Mouse (Mus musculus) intestine, embryonic 15.5 days (tissue): ENCODE measurements at regions not wholly inside any gene's neighbourhood (a gene's known extent, or its start where the extent isn't known, plus 50 kb on each side); places are given as distances from the start of the nearest gene placed in this dataset.
A peak's percentile ranks its signal among the peaks of the same experiment; 100 is the strongest.

Experiments
- ATAC-seq: fragments of 200-750 bp; cut with Nextera tagmentation; 2 replicates; pipeline ENCODE4 v1.8.0; 2017; ENCODE audit warnings: moderate TSS enrichment, moderate library complexity
- H3K27ac ChIP-seq: fragments of 300-500 bp; sonication (generic); 2 replicates; pipeline ENCODE4 v1.5.1; 2015; ENCODE audit warnings: mild to moderate bottlenecking, inconsistent platforms
- H3K27me3 ChIP-seq: fragments of 300-500 bp; sonication (generic); replicated peaks from 2 replicates; pipeline ENCODE4 v1.6.1; 2015; ENCODE audit warnings: inconsistent platforms
- H3K36me3 ChIP-seq: fragments of 300-500 bp; sonication (generic); 2 replicates; pipeline ENCODE4 v1.6.1; 2015; ENCODE audit warnings: inconsistent platforms
- H3K4me1 ChIP-seq: fragments of 300-500 bp; sonication (generic); replicated peaks from 2 replicates; pipeline ENCODE4 v1.6.1; 2015; ENCODE audit warnings: inconsistent platforms
- H3K4me2 ChIP-seq: fragments of 300-500 bp; sonication (generic); replicated peaks from 2 replicates; pipeline ENCODE4 v1.6.1; 2015; ENCODE audit warnings: mild to moderate bottlenecking, inconsistent platforms
- H3K4me3 ChIP-seq: fragments of 300-500 bp; sonication (generic); replicated peaks from 2 replicates; pipeline ENCODE4 v1.5.1; 2015; ENCODE audit warnings: inconsistent platforms
- H3K9ac ChIP-seq: fragments of 300-500 bp; sonication (generic); 2 replicates; pipeline ENCODE4 v1.6.1; 2015; ENCODE audit warnings: inconsistent platforms
- H3K9me3 ChIP-seq: fragments of 300-500 bp; sonication (generic); 2 replicates; pipeline ENCODE4 v1.6.1; 2016; ENCODE audit warnings: inconsistent platforms
- WGBS: fragments of 180-500 bp; shearing (Covaris S2); methylation state at CpG from one replicate; pipeline ENCODE4 v1.1.7; 2015; 5-methylcytosine and 5-hydroxymethylcytosine counted together

DNA sequence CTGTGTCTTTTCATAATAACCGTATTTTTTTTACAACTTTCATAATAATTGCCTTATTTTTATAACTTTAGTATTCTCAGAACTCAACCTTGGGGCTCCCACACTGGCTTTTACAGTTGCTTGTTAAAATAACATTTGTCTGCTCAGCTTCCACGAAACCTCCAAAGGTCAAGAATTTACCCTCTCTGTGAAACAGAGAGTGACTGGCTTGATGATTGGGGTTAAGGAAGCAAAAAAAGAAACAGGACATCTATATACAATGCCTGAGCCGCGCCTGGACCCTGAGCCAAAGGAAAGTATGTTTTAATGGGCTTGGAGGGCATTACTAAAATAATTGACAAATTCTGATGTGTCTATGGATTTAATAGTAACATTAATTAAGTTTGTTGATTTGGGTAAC, 160.0 kb upstream of the Noct start:
- Histone ChIP-seq H3K27me3 (no peaks in the 10 kb centered on the region), H3K4me2 (no peak overlapping the region), H3K27ac (no peak overlapping the region), H3K36me3 (no peaks in the 10 kb centered on the region), H3K9me3 (no peaks in the 10 kb centered on the region), H3K9ac (no peak overlapping the region), H3K4me1 (peaks cover 4% of the 10 kb centered on the region), H3K4me3 (no peak overlapping the region)
- WGBS: 45% methylated on average over 4 of the region's 4 CpGs
- ATAC-seq: no peak

DNA sequence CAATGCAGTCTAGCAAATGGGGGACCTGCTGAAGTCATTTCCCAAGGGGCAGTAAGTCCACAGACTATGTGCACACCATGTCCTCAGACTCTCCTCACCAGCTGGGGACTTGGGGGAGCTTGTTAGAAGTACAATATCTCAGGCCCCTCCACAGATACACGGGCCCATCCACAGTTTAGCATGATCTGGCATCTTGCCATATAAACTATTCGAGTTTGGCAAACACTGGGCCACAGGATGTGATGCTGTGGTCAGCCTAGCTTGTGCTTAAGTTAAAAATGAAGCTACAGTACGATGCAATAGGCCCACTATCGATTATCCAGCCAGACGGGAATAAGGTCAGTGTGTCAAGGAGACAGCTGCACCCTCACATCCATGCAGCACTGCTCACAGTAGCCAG, 157.9 kb upstream of the Noct start:
- WGBS: 31% methylated on average over 5 of the region's 5 CpGs
- no peak overlapping the region for H3K9ac ChIP-seq
- no peak overlapping the region for H3K27ac ChIP-seq
- no peaks in the 10 kb centered on the region for H3K27me3 ChIP-seq
- no peaks in the 10 kb centered on the region for H3K9me3 ChIP-seq
- no peak overlapping the region for H3K4me2 ChIP-seq
- no peaks in the 10 kb centered on the region for H3K36me3 ChIP-seq
- no peak for ATAC-seq
- no peak overlapping the region for H3K4me3 ChIP-seq
- H3K4me1 ChIP-seq: peaks cover 4% of the 10 kb centered on the region

DNA sequence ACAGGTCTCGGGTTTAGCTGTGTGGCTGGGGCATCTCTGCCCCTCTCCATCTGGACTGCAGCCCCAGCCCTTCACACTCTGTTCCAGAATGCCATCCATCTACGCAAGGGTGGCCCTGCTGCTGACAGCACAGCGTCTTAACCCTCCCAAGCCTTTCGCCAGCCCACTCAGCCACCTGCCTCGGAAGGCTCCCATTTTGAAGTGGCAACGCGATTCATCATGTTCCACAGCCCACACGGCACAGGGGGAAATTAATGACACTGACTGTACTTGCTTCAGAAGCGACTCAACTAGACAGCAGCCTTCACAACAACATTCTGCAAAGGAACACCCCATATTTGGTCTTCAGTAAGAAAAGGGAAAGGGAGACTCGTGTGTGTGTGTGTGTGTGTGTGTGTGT, 151.8 kb upstream of the Noct start:
- 0 out of 2 replicates have a peak, but pooled peaks have one; percentile 19 for ATAC-seq
- no peak overlapping the region for H3K27ac ChIP-seq
- H3K27me3 ChIP-seq: no peaks in the 10 kb centered on the region
- no peaks in the 10 kb centered on the region for H3K36me3 ChIP-seq
- WGBS: 58% methylated on average over 10 of the region's 10 CpGs
- peaks cover 9% of the 10 kb centered on the region for H3K4me1 ChIP-seq
- H3K4me2 ChIP-seq: no peak overlapping the region
- no peak overlapping the region for H3K4me3 ChIP-seq
- no peaks in the 10 kb centered on the region for H3K9me3 ChIP-seq
- no peak overlapping the region for H3K9ac ChIP-seq

DNA sequence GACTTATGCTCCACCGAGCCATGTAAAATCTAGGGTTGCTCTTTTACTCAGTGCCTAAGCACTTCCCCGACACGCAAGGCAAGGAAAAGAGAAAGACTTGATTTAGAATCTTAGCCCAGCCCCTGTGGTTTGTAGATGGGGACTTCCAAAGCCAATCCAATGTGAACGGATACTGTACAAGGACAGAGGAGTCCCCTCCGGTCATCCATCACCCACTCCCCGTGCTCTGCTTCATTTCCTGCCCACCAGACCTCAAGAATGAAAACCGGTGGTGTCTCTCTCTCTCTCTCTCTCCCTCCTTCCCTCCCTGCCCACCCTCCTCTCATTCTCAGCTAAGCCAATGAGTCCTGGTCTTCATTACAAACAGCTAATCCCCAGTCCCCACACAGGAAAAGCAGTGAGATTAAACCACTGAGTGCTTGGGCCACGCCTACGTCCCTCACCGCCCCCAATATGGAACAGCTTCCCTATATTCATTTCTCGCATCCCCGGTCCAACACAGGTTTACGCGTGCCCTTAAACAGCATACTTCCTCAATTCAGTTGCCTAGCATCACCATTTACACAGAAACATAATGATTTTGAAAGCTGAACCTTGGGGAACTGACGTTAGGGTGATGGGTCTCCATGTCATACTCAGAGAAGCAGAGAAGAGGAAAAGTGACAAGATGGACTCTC, 151.1 kb upstream of the Noct start:
- H3K4me1 ChIP-seq: peaks cover 9% of the 10 kb centered on the region
- H3K27ac ChIP-seq: no peak overlapping the region
- 73% methylated on average over 15 of the region's 15 CpGs for WGBS
- H3K4me2 ChIP-seq: no peak overlapping the region
- no peak overlapping the region for H3K9ac ChIP-seq
- no peaks in the 10 kb centered on the region for H3K36me3 ChIP-seq
- H3K4me3 ChIP-seq: no peak overlapping the region
- no peak for ATAC-seq
- no peaks in the 10 kb centered on the region for H3K9me3 ChIP-seq
- H3K27me3 ChIP-seq: no peaks in the 10 kb centered on the region

DNA sequence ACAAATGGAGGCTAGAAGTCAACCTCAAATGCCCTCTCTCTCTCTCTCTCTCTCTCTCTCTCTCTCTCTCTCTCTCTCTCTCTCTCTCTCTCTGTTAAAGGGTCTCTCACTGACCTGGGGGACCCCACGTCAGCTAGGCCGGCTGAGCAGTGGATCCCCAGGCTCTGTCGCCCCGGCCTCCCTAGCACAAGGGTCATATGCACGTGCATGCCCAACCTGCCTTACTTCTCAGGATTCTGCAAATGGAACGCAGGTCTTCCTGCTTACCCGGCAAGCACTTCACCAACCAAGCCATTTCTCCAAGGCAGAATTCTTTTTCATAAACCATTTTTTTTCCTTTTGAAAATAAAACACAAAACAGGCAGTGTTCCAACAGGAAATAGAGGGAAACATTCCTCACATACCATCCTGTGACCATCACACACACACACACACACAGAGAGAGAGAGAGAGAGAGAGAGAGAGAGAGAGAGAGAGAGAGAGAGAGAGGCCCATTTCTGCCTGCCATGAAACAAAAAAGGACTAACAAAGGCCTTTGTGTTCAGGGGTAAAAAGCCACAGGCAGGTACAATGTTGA, 150.4 kb upstream of the Noct start:
- Histone ChIP-seq H3K9ac (no peak overlapping the region), H3K9me3 (no peaks in the 10 kb centered on the region), H3K4me3 (no peak overlapping the region), H3K4me2 (no peak overlapping the region), H3K36me3 (no peaks in the 10 kb centered on the region), H3K27me3 (no peaks in the 10 kb centered on the region), H3K27ac (peak overlapping the region; percentile 51), H3K4me1 (peaks cover 9% of the 10 kb centered on the region)
- peak; percentile 23; the same call in 1 of the 2 replicates for ATAC-seq
- WGBS: 50% methylated on average over 7 of the region's 7 CpGs

DNA sequence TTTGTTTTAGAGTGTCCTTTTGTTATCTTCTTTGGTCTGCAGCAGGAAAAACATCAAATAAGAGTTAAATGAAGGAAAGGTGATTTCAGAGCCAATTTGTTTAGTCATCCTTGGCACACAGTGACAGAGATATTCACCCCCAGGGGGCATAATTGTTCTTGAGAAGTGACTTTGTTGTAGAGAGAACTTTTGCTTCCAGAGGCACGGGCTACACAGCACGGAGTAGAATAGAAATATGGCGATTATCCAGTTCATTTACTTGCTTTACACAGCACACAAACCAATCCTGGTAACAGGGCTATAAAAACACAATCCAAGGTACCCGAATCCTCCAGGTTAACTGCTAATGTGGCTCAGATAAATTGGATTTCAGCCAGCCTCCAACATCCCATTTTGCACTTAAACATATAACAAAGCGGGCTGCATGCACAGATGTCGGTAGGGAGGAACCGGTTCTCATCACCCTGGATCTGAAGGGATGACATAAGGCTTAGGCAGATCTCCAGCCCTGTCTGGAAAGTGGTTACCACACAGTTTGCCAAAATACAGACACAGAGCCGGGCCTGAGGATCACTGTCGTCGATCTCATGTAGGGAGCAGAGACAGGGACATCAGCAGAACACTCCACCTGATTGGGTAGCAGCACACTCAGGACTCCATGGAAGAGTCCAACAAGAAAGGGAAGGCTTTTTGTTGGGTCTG, 148.9 kb upstream of the Noct start:
- no peak; the same call in 1 of the 2 replicates for ATAC-seq
- H3K4me2 ChIP-seq: no peak overlapping the region
- no peak overlapping the region for H3K4me3 ChIP-seq
- 62% methylated on average over 10 of the region's 10 CpGs for WGBS
- no peak overlapping the region for H3K27ac ChIP-seq
- H3K4me1 ChIP-seq: peaks cover 9% of the 10 kb centered on the region
- no peaks in the 10 kb centered on the region for H3K36me3 ChIP-seq
- no peak overlapping the region for H3K9ac ChIP-seq
- no peaks in the 10 kb centered on the region for H3K27me3 ChIP-seq
- no peaks in the 10 kb centered on the region for H3K9me3 ChIP-seq

DNA sequence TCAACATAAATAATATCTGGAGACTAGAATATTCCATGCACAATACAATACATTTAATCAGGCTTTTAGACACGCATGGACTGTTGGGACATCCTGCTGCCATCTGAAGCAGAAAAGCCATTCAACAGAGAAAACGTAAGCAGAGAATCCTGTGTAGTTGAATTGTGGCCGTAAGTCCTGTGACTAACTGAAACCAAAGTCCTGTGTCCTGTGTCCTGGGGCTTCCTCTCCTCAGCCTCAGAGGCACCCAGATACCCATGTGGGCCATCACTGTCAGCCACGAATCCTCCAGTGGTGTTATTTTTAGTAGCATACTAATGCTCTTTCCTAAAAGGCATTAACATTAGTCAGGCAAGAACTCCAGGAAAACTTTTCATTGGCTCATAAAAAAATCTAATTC, 145.8 kb upstream of the Noct start:
- Histone ChIP-seq H3K9ac (no peak overlapping the region), H3K4me3 (no peak overlapping the region), H3K27me3 (no peaks in the 10 kb centered on the region), H3K27ac (no peak overlapping the region), H3K4me1 (0 out of 2 replicates have a peak, but pooled peaks cover 3% of the 10 kb centered on the region), H3K36me3 (no peaks in the 10 kb centered on the region), H3K4me2 (no peak overlapping the region), H3K9me3 (no peaks in the 10 kb centered on the region)
- WGBS: 70% methylated on average over 4 of the region's 4 CpGs
- ATAC-seq: no peak

DNA sequence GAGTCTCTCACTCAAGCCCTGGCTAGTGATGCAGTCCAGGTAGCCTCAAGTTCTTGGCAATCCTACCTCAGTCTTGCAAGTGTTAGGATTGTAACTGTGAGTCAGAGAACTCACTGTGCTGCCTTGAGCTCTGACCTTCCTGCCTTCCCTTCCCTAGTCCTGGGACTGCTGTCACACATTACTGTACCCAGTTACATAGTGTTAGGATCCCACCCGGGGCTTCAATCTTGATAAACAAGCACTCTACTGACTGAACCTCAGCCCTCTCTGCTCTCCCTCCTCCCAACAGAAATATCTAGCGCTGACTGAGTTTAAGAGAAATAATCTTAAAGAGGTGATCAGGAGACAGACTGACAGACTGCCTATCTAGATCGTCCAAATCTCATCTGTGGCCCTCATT, 143.8 kb upstream of the Noct start:
- no peak for ATAC-seq
- Histone ChIP-seq H3K36me3 (no peaks in the 10 kb centered on the region), H3K9ac (no peak overlapping the region), H3K27ac (no peak overlapping the region), H3K4me3 (no peak overlapping the region), H3K4me2 (no peak overlapping the region), H3K9me3 (no peaks in the 10 kb centered on the region), H3K27me3 (no peaks in the 10 kb centered on the region), H3K4me1 (no peaks in the 10 kb centered on the region)
- WGBS: 38% methylated on average over 3 of the region's 3 CpGs

DNA sequence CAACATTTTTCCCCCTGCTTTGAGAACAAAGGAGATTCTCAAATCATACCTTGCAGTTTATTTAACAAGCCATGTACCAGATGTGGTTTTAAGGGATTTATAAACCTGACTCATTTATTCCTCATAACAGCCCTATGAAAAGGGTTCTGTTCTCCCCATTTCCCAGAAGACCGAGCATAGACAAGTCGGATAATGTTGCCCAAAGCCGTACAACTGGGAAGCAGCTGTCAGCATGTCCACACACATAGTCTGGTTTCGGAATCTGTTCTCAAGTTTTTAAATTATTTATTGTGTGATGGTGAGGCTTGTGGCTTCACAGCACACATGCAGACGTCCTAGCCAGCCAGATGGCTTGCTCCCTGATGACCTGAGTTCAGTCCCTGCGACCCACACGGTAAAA, 143.4 kb upstream of the Noct start:
- Histone ChIP-seq H3K27ac (no peak overlapping the region), H3K36me3 (no peaks in the 10 kb centered on the region), H3K4me1 (no peaks in the 10 kb centered on the region), H3K4me3 (no peak overlapping the region), H3K9ac (no peak overlapping the region), H3K27me3 (no peaks in the 10 kb centered on the region), H3K9me3 (no peaks in the 10 kb centered on the region), H3K4me2 (no peak overlapping the region)
- WGBS: 44% methylated on average over 7 of the region's 7 CpGs
- ATAC-seq: no peak

DNA sequence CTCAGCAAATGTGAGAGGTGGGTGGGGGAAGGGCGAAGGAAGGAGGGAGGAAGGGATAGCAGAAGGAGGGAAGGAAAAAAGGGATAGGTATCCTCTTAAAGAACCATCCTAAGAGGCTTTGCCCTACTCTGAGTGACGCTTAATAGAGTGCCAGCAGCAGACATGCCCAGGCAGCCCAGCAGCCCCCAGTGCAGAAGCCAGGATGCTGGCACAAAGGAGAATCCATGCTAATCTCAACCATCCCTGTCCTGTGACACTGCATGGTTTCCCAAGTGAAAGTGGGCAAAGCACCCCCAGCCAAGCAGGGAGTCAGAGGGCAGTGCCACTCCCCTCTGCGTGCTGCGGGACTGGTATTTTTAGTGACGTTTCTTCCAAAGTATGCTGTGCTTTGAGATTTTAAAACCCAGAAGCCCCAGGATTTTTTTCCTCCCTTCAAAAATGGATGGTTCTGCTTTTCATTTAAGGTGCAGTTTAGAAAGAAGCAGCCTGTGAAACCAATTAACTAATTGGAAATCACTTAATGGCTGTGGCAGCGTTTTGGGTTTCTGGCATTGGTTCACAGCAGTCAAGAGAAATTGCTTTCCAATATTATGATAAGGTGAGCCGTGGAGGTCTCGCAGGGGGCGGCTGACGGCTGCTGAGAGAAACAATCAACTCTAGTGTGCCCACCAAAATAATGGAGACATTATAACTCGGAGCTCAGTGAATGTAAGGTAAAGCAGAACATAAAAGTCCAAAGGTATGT, 141.2 kb upstream of the Noct start:
- Histone ChIP-seq H3K27ac (no peak overlapping the region), H3K9me3 (no peaks in the 10 kb centered on the region), H3K27me3 (no peaks in the 10 kb centered on the region), H3K4me1 (no peaks in the 10 kb centered on the region), H3K4me2 (no peak overlapping the region), H3K4me3 (no peak overlapping the region), H3K36me3 (no peaks in the 10 kb centered on the region), H3K9ac (no peak overlapping the region)
- no peak for ATAC-seq
- WGBS: 75% methylated on average over 11 of the region's 11 CpGs

DNA sequence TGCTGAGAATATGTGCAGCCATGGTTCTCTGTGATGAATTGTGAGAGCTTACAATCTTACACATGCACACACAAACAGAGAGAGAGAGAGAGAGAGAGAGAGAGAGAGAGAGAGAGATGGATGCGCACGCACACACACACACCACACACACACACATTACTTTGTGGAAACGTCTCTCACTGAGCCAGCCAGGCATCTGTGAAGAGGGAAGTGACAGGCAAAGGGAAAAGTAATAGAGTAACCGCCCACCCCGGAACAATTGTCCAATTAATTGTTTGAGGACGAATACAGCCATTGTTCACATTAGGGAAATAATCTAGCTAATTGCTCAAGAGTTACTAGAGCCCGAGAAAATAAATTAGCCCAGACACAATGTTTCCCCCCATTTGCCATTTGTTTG, 140.7 kb upstream of the Noct start:
- Histone ChIP-seq H3K36me3 (no peaks in the 10 kb centered on the region), H3K9ac (no peak overlapping the region), H3K9me3 (no peaks in the 10 kb centered on the region), H3K4me3 (no peak overlapping the region), H3K27me3 (no peaks in the 10 kb centered on the region), H3K4me1 (no peaks in the 10 kb centered on the region), H3K4me2 (no peak overlapping the region), H3K27ac (no peak overlapping the region)
- 72% methylated on average over 7 of the region's 7 CpGs for WGBS
- no peak for ATAC-seq

DNA sequence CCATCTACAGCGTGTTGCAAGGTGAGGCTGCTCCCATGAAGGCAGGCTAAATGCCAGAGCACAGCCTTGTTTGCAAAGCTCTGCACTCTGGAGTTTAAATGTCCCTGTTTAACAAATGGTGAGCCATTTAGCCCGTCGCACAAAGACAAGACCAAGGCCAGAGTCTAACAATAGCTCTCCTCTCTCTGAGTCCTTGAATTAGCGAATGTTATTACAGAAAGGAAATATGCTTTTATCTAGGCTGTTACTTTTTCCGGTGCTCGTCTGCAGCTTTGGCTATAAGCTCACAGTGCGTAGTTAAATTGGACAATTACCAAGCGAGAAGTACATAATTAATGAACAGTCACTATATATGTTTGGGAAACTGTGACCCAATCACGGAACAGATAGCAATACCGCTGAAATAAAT, 137.8 kb upstream of the Noct start:
- H3K27ac ChIP-seq: no peak overlapping the region
- ATAC-seq: 0 out of 2 replicates have a peak, but pooled peaks have one; percentile 34
- H3K4me1 ChIP-seq: no peaks in the 10 kb centered on the region
- no peaks in the 10 kb centered on the region for H3K9me3 ChIP-seq
- no peaks in the 10 kb centered on the region for H3K36me3 ChIP-seq
- WGBS: 42% methylated on average over 10 of the region's 10 CpGs
- H3K4me3 ChIP-seq: no peak overlapping the region
- H3K9ac ChIP-seq: no peak overlapping the region
- no peaks in the 10 kb centered on the region for H3K27me3 ChIP-seq
- no peak overlapping the region for H3K4me2 ChIP-seq
